Mouse (Mus musculus) stomach, embryonic 16.5 days (tissue): Measurements from ENCODE around the gene Plin1. TPM values are rescaled to one million over a fixed set of nuclear protein-coding genes. Genes with fewer than 3 reads are reported as not detected.

ENCODE experiments used
- ATAC-seq: fragments of 200-750 bp; cut with Nextera tagmentation; 2 replicates; pipeline ENCODE4 v1.8.0; 2017; ENCODE audit warnings: moderate number of reproducible peaks, moderate TSS enrichment; ENCODE audit not compliant: insufficient read depth, low FRiP score
- H3K27ac ChIP-seq: fragments of 300-500 bp; sonication (generic); 2 replicates; pipeline ENCODE4 v1.5.1; 2014; ENCODE audit warnings: low read length
- H3K27me3 ChIP-seq: fragments of 300-500 bp; sonication (generic); 2 replicates; pipeline ENCODE4 v1.6.1; 2014; ENCODE audit warnings: low read length, control low read depth, mixed read lengths; ENCODE audit not compliant: control insufficient read depth, insufficient read depth
- H3K36me3 ChIP-seq: fragments of 300-500 bp; sonication (generic); 2 replicates; pipeline ENCODE4 v1.6.1; 2014; ENCODE audit warnings: low read length; ENCODE audit not compliant: control insufficient read depth, insufficient read depth
- H3K4me1 ChIP-seq: fragments of 300-500 bp; sonication (generic); 2 replicates; pipeline ENCODE4 v1.6.1; 2014; ENCODE audit warnings: low read length, control low read depth, mixed read lengths; ENCODE audit not compliant: control insufficient read depth, insufficient read depth
- H3K4me2 ChIP-seq: fragments of 300-500 bp; sonication (generic); 2 replicates; pipeline ENCODE4 v1.6.1; 2014; ENCODE audit warnings: low read depth, low read length, mixed read lengths
- H3K4me3 ChIP-seq: fragments of 300-500 bp; sonication (generic); replicated peaks from 2 replicates; pipeline ENCODE4 v1.5.1; 2014; ENCODE audit warnings: mild to moderate bottlenecking, low read length
- H3K9ac ChIP-seq: fragments of 300-500 bp; sonication (generic); 2 replicates; pipeline ENCODE4 v1.6.1; 2014; ENCODE audit warnings: low read length
- H3K9me3 ChIP-seq: fragments of 300-500 bp; sonication (generic); replicated peaks from 2 replicates; pipeline ENCODE4 v1.6.1; 2016; ENCODE audit warnings: low read length, control low read depth; ENCODE audit not compliant: control insufficient read depth
- WGBS: fragments of 180-500 bp; shearing (Covaris S2); extraction: QIAGEN DNeasy Blood & Tissue Kit; methylation state at CpG from one replicate; pipeline ENCODE4 v1.1.7; 2014; 5-methylcytosine and 5-hydroxymethylcytosine counted together
- polyA plus RNA-seq: library from polyadenylated mRNA; unstranded; fragments of >200 nt; fragmentation: Nextera tagmentation; extraction: Ambion mirVana; gene quantifications from 2 replicates; pipeline ENCODE4 v1.2.1, GENCODE M21; 2015

The Plin1 gene
- polyA plus RNA-seq, 1 experiment from 2014 or later = not detected

DNA sequence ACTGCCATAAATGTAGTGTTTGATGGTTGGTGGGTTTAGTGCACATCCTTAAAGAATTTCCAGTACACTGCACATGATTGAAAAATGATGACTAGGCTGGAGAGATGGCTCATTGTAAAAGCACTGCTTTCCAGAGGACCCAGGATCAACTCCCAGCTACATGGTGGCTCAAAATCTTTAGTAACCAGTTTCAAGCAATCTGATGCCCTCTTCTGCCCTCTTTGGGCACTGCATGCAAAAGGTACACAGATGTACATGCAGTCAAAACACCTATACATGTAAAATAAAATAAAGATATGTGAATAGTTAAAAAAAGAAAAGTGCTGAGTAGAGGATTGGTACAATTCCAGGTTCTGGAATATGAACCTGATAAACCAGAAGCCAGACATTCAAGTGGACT is 53.5 kb downstream of the Plin1 start:
- Histone ChIP-seq H3K27me3 (no peaks in the 10 kb centered on the region), H3K9me3 (no peaks in the 10 kb centered on the region), H3K4me2 (no peak overlapping the region), H3K4me1 (no peaks in the 10 kb centered on the region), H3K27ac (no peak overlapping the region), H3K9ac (no peak overlapping the region), H3K36me3 (peaks cover 23% of the 10 kb centered on the region), H3K4me3 (no peak overlapping the region)
- ATAC-seq = no peak

DNA sequence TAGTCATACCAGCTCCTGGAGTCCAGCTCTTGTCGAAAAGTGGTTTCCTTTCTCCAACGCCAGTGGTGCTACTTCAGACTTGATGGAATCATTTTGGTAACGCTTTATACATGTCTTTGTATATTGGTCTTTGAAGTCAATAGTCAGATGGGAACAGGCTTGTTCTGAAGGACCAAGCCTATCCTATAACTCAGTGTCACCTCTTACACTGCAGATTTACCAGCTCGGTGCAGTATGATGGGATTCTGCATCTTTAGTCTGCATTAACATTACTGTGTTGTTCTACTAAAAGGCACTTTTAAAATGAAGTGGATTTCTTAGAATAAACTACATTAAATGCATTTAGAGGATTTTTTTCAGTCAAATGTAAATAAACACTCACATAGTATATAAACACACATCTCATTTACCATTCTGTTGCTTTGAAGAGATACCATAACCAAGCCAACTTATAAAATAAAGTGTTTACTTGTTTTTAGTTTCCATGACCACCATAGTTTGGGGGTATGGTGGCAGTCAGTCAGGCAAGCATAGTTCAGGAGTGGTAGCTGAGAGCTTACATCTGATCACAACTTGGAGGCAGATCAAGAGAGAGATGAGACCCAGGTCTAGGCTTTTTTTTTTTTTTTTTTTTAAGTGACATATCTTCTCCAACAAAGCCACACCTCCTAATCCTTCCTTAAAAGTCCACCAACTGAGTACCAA is 61.7 kb downstream of the Plin1 start:
- no peak overlapping the region for H3K4me2 ChIP-seq
- WGBS = 88% methylated on average over 4 of the region's 4 CpGs
- H3K4me3 ChIP-seq = no peak overlapping the region
- no peak overlapping the region for H3K27ac ChIP-seq
- no peak for ATAC-seq
- no peaks in the 10 kb centered on the region for H3K9me3 ChIP-seq
- H3K36me3 ChIP-seq = peaks cover 12% of the 10 kb centered on the region
- H3K4me1 ChIP-seq = no peaks in the 10 kb centered on the region
- no peak overlapping the region for H3K9ac ChIP-seq
- H3K27me3 ChIP-seq = no peaks in the 10 kb centered on the region

Other genes with a start within 250 kb of the Plin1 start
- 0.35 TPM in 1 of 2 replicates, not detected in the other for gene Rhcg, start 115.2 kb downstream of the Plin1 start, polyA plus RNA-seq
- gene Ticrr, start 72.7 kb downstream of the Plin1 start, polyA plus RNA-seq = 4.2 and 5.2 TPM in 2 replicates
- gene Kif7, start 17.2 kb downstream of the Plin1 start, polyA plus RNA-seq = 2.1 and 2.9 TPM in 2 replicates
- 11.5 and 11.9 TPM in 2 replicates for gene Pex11a, start 10.2 kb upstream of the Plin1 start, polyA plus RNA-seq
- 0.25 and 0.47 TPM in 2 replicates for gene Wdr93, start 10.3 kb upstream of the Plin1 start, polyA plus RNA-seq
- gene Mesp1, start 60.9 kb upstream of the Plin1 start, polyA plus RNA-seq = 0.17 TPM in 1 of 2 replicates, not detected in the other
- gene Mesp2, start 77.8 kb upstream of the Plin1 start, polyA plus RNA-seq = 1.3 TPM in 2 replicates
- 54.7 and 59.3 TPM in 2 replicates for gene Anpep, start 128.2 kb upstream of the Plin1 start, polyA plus RNA-seq
- gene Ap3s2, start 187.7 kb upstream of the Plin1 start, polyA plus RNA-seq = 23.9 and 26.4 TPM in 2 replicates
- gene Arpin, start 202.5 kb upstream of the Plin1 start, polyA plus RNA-seq = 38.1 and 41.3 TPM in 2 replicates